Mouse (Mus musculus): ENCODE results near the gene Zfp42. TPM values are rescaled to one million over a fixed set of nuclear protein-coding genes. Genes with fewer than 3 reads are reported as not detected.

Gene Zfp42
- total and polyA plus RNA-seq, 2 experiments from 2014 or later: not detected

- no peak for TF ChIP-seq EP300 (IDR thresholded peaks at IDR 0.05; ENCODE audit: low read depth)
- TF ChIP-seq CTCF (IDR thresholded peaks at IDR 0.05; ENCODE audit: low read depth): no peak
- DNase-seq (ENCODE audit: low spot score) (no peak), ATAC-seq (ENCODE audit: insufficient read depth, low read depth) (no peak)
- H3K9me3 ChIP-seq (replicated peaks; ENCODE audit: control insufficient read depth, low read length): no peaks in the 10 kb centered on the region
- no peaks in the 10 kb centered on the region for H3K4me1 ChIP-seq (ENCODE audit: control insufficient read depth, insufficient read depth)
- no peak overlapping the region for H3K9ac ChIP-seq (replicated peaks; ENCODE audit: low read depth, low read length)
- H3K4me2 ChIP-seq (ENCODE audit: low read depth, low read length): no peak overlapping the region
- no peak overlapping the region for H3K4me3 ChIP-seq (ENCODE audit: low read depth, low read length)
- WGBS: 83% methylated on average over 7 of the region's 7 CpGs
- no peaks in the 10 kb centered on the region for H3K36me3 ChIP-seq (replicated peaks; ENCODE audit: control insufficient read depth, insufficient read depth, low read length)
- no peaks in the 10 kb centered on the region for H3K27me3 ChIP-seq (ENCODE audit: control insufficient read depth, insufficient read depth, low read length)
- no peak overlapping the region for H3K27ac ChIP-seq (ENCODE audit: low read depth)
These were observed 23.5 kb downstream of the Zfp42 start for GRCm38 (mm10) chr8:43283231-43283630.

GRCm38 (mm10) chr8:43278397-43278796 is 28.4 kb downstream of the Zfp42 start:
- Histone ChIP-seq H3K27me3 (ENCODE audit: control insufficient read depth, insufficient read depth, low read length) (no peaks in the 10 kb centered on the region), H3K4me2 (ENCODE audit: low read depth, low read length) (no peak overlapping the region), H3K36me3 (replicated peaks; ENCODE audit: control insufficient read depth, insufficient read depth, low read length) (no peaks in the 10 kb centered on the region), H3K9ac (replicated peaks; ENCODE audit: low read depth, low read length) (no peak overlapping the region), H3K9me3 (replicated peaks; ENCODE audit: control insufficient read depth, low read length) (no peaks in the 10 kb centered on the region), H3K4me3 (ENCODE audit: low read depth, low read length) (no peak overlapping the region), H3K27ac (ENCODE audit: low read depth) (no peak overlapping the region), H3K4me1 (ENCODE audit: control insufficient read depth, insufficient read depth) (no peaks in the 10 kb centered on the region)
- 17% methylated on average over 4 of the region's 4 CpGs for WGBS
- TF ChIP-seq EP300 (IDR thresholded peaks at IDR 0.05; ENCODE audit: low read depth) (no peak), CTCF (IDR thresholded peaks at IDR 0.05; ENCODE audit: low read depth) (no peak)
- ATAC-seq (ENCODE audit: insufficient read depth, low read depth) (no peak), DNase-seq (ENCODE audit: low spot score) (no peak)

GRCm38 (mm10) chr8:43260961-43261360 is 45.8 kb downstream of the Zfp42 start:
- H3K36me3 ChIP-seq (replicated peaks; ENCODE audit: control insufficient read depth, insufficient read depth, low read length): no peaks in the 10 kb centered on the region
- no peaks in the 10 kb centered on the region for H3K4me1 ChIP-seq (ENCODE audit: control insufficient read depth, insufficient read depth)
- H3K27ac ChIP-seq (ENCODE audit: low read depth): no peak overlapping the region
- ATAC-seq (ENCODE audit: insufficient read depth, low read depth) (no peak), DNase-seq (ENCODE audit: low spot score) (no peak)
- H3K9me3 ChIP-seq (replicated peaks; ENCODE audit: control insufficient read depth, low read length): no peaks in the 10 kb centered on the region
- no peak overlapping the region for H3K4me3 ChIP-seq (ENCODE audit: low read depth, low read length)
- H3K4me2 ChIP-seq (ENCODE audit: low read depth, low read length): no peak overlapping the region
- H3K9ac ChIP-seq (replicated peaks; ENCODE audit: low read depth, low read length): no peak overlapping the region
- TF ChIP-seq EP300 (IDR thresholded peaks at IDR 0.05; ENCODE audit: low read depth) (no peak), CTCF (IDR thresholded peaks at IDR 0.05; ENCODE audit: low read depth) (no peak)
- 80% methylated on average over 6 of the region's 6 CpGs for WGBS
- no peaks in the 10 kb centered on the region for H3K27me3 ChIP-seq (ENCODE audit: control insufficient read depth, insufficient read depth, low read length)

DNA sequence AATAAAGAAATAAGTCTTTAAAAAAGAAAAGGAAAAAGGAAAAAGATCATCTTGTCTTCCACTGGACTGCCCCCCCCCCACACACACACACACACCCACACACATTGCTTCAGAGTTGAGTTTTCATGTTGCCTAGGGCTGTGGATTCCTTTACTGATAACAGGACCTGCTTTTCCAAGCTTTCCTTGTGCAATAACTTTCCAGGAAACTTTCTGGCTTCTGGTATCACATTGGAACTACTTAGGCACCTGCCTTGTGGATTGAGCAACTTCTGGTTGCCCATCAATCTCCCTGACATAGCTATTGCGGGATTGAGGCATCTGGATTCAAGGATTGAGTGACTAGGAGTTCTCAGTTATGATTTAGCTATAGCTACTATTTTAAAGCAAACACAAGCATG is 48.9 kb downstream of the Zfp42 start:
- H3K4me1 ChIP-seq (ENCODE audit: control insufficient read depth, insufficient read depth): no peaks in the 10 kb centered on the region
- no peak overlapping the region for H3K4me2 ChIP-seq (ENCODE audit: low read depth, low read length)
- no peaks in the 10 kb centered on the region for H3K9me3 ChIP-seq (replicated peaks; ENCODE audit: control insufficient read depth, low read length)
- H3K36me3 ChIP-seq (replicated peaks; ENCODE audit: control insufficient read depth, insufficient read depth, low read length): no peaks in the 10 kb centered on the region
- no peak for DNase-seq (ENCODE audit: low spot score)
- no peak overlapping the region for H3K9ac ChIP-seq (replicated peaks; ENCODE audit: low read depth, low read length)
- no peak overlapping the region for H3K27ac ChIP-seq (ENCODE audit: low read depth)
- no peak for ATAC-seq (ENCODE audit: insufficient read depth, low read depth)
- H3K4me3 ChIP-seq (ENCODE audit: low read depth, low read length): no peak overlapping the region
- TF ChIP-seq CTCF (IDR thresholded peaks at IDR 0.05; ENCODE audit: low read depth) (no peak), EP300 (IDR thresholded peaks at IDR 0.05; ENCODE audit: low read depth) (no peak)
- H3K27me3 ChIP-seq (ENCODE audit: control insufficient read depth, insufficient read depth, low read length): no peaks in the 10 kb centered on the region
- WGBS: 93% methylated on average over 1 of the region's 1 CpGs

DNA sequence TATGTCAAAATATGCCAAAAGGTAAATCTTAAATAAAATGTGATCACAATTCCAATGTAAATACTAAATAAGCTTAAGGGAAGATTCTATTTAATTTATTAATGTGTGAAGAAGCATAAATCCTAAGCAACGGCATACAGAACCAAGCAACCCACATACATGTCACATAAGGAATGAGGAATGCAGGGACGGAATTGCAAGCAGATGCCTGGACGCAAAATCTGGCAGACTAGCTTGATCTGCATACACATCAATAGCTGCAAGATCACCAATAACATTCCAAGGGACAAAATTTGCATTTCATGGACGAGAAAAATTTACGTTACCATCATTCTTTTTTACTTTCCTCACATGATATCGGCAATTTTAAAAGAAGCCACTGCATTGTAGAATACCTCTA is 51.1 kb downstream of the Zfp42 start:
- no peak for TF ChIP-seq CTCF (IDR thresholded peaks at IDR 0.05; ENCODE audit: low read depth)
- TF ChIP-seq EP300 (IDR thresholded peaks at IDR 0.05; ENCODE audit: low read depth): no peak
- no peak overlapping the region for H3K4me3 ChIP-seq (ENCODE audit: low read depth, low read length)
- no peak for ATAC-seq (ENCODE audit: insufficient read depth, low read depth)
- DNase-seq (ENCODE audit: low spot score): no peak
- H3K9ac ChIP-seq (replicated peaks; ENCODE audit: low read depth, low read length): no peak overlapping the region
- H3K4me1 ChIP-seq (ENCODE audit: control insufficient read depth, insufficient read depth): no peaks in the 10 kb centered on the region
- 80% methylated on average over 6 of the region's 6 CpGs for WGBS
- H3K27me3 ChIP-seq (ENCODE audit: control insufficient read depth, insufficient read depth, low read length): no peaks in the 10 kb centered on the region
- no peaks in the 10 kb centered on the region for H3K36me3 ChIP-seq (replicated peaks; ENCODE audit: control insufficient read depth, insufficient read depth, low read length)
- H3K27ac ChIP-seq (ENCODE audit: low read depth): no peak overlapping the region
- no peaks in the 10 kb centered on the region for H3K9me3 ChIP-seq (replicated peaks; ENCODE audit: control insufficient read depth, low read length)
- H3K4me2 ChIP-seq (ENCODE audit: low read depth, low read length): no peak overlapping the region

DNA sequence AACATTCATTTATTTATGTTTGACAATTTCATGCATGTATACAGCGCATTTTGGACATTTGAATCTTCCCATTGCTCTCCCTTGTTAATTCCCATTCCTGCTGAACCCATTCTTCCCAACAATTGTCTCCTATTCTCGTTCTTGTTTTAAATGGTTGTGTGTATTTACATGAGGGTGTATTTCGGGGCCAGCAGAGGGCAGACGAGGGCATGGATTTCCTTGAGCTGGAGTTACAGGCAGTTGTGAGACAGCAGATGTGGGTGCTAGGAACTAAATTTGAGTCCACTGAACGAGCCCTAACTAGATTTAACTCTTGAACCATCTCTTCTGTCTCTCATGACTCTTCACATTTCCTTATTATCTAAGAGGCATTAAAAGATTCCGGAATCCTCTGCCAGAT is 55.1 kb downstream of the Zfp42 start:
- Histone ChIP-seq H3K4me1 (ENCODE audit: control insufficient read depth, insufficient read depth) (no peaks in the 10 kb centered on the region), H3K4me2 (ENCODE audit: low read depth, low read length) (no peak overlapping the region), H3K27ac (ENCODE audit: low read depth) (no peak overlapping the region), H3K9me3 (replicated peaks; ENCODE audit: control insufficient read depth, low read length) (no peaks in the 10 kb centered on the region), H3K27me3 (ENCODE audit: control insufficient read depth, insufficient read depth, low read length) (no peaks in the 10 kb centered on the region), H3K4me3 (ENCODE audit: low read depth, low read length) (no peak overlapping the region), H3K9ac (replicated peaks; ENCODE audit: low read depth, low read length) (no peak overlapping the region), H3K36me3 (replicated peaks; ENCODE audit: control insufficient read depth, insufficient read depth, low read length) (no peaks in the 10 kb centered on the region)
- 72% methylated on average over 6 of the region's 6 CpGs for WGBS
- ATAC-seq (ENCODE audit: insufficient read depth, low read depth) (no peak), DNase-seq (ENCODE audit: low spot score) (no peak)
- TF ChIP-seq CTCF (IDR thresholded peaks at IDR 0.05; ENCODE audit: low read depth) (no peak), EP300 (IDR thresholded peaks at IDR 0.05; ENCODE audit: low read depth) (no peak)
